Mouse (Mus musculus) hindbrain, embryonic 16.5 days (tissue): ENCODE results near the gene Kdm2a. TPM values are rescaled to one million over a fixed set of nuclear protein-coding genes. Genes with fewer than 3 reads are reported as not detected.

Experiments used
- ATAC-seq: fragments of 200-750 bp; cut with Nextera tagmentation; 2 replicates; pipeline ENCODE4 v1.8.0; 2017; ENCODE audit warnings: moderate TSS enrichment, moderate library complexity
- H3K27ac ChIP-seq: fragments of 300-500 bp; sonication (generic); 2 replicates; pipeline ENCODE4 v1.5.1; 2014; ENCODE audit warnings: low read depth, mild to moderate bottlenecking, control low read depth, low read length, moderate library complexity
- H3K27me3 ChIP-seq: fragments of 300-500 bp; sonication (generic); replicated peaks from 2 replicates; pipeline ENCODE4 v1.6.1; 2014; ENCODE audit warnings: low read length; ENCODE audit not compliant: control insufficient read depth, insufficient read depth
- H3K36me3 ChIP-seq: fragments of 300-500 bp; sonication (generic); 2 replicates; pipeline ENCODE4 v1.6.1; 2014; ENCODE audit warnings: mild to moderate bottlenecking, low read length, moderate library complexity, mixed read lengths; ENCODE audit not compliant: control insufficient read depth, insufficient read depth
- H3K4me1 ChIP-seq: fragments of 300-500 bp; sonication (generic); 2 replicates; pipeline ENCODE4 v1.6.1; 2014; ENCODE audit warnings: low read depth, low read length; ENCODE audit not compliant: control insufficient read depth, insufficient read depth
- H3K4me2 ChIP-seq: fragments of 300-500 bp; sonication (generic); 2 replicates; pipeline ENCODE4 v1.6.1; 2014; ENCODE audit warnings: mild to moderate bottlenecking, low read length, control low read depth, moderate library complexity
- H3K4me3 ChIP-seq: fragments of 300-500 bp; sonication (generic); 2 replicates; pipeline ENCODE4 v1.5.1; 2014; ENCODE audit warnings: mild to moderate bottlenecking, low read length, control low read depth, moderate library complexity
- H3K9ac ChIP-seq: fragments of 300-500 bp; sonication (generic); 2 replicates; pipeline ENCODE4 v1.6.1; 2014; ENCODE audit warnings: low read depth, mild to moderate bottlenecking, control low read depth, low read length, moderate library complexity
- H3K9me3 ChIP-seq: fragments of 300-500 bp; sonication (generic); 2 replicates; pipeline ENCODE4 v1.6.1; 2014; ENCODE audit warnings: mild to moderate bottlenecking, low read length, moderate library complexity; ENCODE audit not compliant: control insufficient read depth
- WGBS: fragments of 180-500 bp; shearing (Covaris S2); extraction: QIAGEN DNeasy Blood & Tissue Kit; methylation state at CpG from one replicate; pipeline ENCODE4 v1.1.7; 2014; 5-methylcytosine and 5-hydroxymethylcytosine counted together
- polyA plus RNA-seq: library from polyadenylated mRNA; unstranded; fragments of >200 nt; fragmentation: Nextera tagmentation; extraction: Ambion mirVana; gene quantifications from 2 replicates; pipeline ENCODE4 v1.2.1, GENCODE M21; 2015

Kdm2a gene
- polyA plus RNA-seq, 1 experiment from 2014 or later, result 29.8 TPM

DNA sequence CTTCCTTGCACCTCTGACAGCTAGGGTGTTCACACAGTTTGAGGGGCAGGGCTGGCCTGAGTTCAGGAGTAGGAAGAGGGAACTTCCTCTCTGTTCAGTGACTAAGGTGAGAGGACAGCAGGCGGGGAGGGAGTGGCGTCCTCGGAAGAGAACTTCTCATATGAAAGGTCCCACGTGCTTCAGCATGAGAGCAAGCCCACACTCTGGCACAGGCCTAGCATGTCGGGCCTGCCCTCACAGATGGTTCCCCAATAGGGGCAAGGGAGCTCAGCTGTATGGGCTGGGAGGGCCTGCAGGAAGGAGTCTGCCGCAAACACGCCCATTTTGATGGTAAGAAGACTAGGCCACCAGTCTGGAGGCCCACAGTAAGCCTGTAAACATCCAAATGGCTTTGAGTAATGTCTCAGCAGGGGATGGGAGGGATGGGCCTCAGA is 97.8 kb downstream of the Kdm2a start:
- Histone ChIP-seq H3K9ac (no peak overlapping the region), H3K9me3 (no peaks in the 10 kb centered on the region), H3K4me1 (peaks cover 49% of the 10 kb centered on the region), H3K27ac (no peak overlapping the region; the same call in 1 of the 2 replicates), H3K36me3 (no peaks in the 10 kb centered on the region), H3K4me2 (no peak overlapping the region), H3K27me3 (no peaks in the 10 kb centered on the region), H3K4me3 (no peak overlapping the region)
- ATAC-seq, result no peak
- WGBS, result 39% methylated on average over 7 of the region's 7 CpGs

DNA sequence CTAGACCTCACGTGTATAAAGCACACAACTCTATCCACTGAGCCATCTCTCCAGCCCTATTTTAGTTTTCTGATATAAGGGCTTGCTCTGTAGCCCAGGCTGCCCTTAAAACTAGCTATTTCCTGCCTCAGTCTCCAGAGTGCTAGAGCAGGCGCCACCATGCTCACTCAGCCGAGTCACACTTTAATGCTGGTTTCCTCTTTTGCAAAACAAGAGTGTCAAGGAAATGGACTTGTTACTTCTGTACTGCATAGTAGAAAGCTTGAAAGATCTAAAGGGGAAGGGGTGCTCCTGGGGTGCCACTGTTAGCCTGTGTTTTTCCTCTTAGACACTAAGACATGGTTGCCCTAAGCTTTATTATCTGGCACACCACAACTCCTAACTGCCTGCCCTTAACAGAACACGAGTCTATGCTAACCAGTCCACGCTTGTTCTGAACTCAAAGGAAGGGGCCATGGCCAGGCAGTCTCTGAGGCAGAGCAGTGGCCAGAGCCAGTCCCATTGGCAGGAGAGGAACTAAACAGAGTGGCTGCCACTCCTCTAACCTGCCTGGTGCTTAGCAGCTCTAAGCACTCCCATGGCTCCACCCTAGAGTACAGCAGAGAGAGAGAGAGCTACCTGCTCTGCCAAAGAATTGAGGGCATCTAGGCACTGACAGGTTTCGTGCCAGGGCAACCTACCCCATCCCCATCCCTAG is 98.4 kb downstream of the Kdm2a start:
- Histone ChIP-seq H3K27me3 (no peaks in the 10 kb centered on the region), H3K9ac (no peak overlapping the region), H3K36me3 (no peaks in the 10 kb centered on the region), H3K4me1 (peaks cover 45% of the 10 kb centered on the region), H3K27ac (no peak overlapping the region; the same call in 1 of the 2 replicates), H3K9me3 (no peaks in the 10 kb centered on the region), H3K4me3 (no peak overlapping the region), H3K4me2 (no peak overlapping the region)
- WGBS, result 80% methylated on average over 6 of the region's 6 CpGs
- ATAC-seq, result no peak

DNA sequence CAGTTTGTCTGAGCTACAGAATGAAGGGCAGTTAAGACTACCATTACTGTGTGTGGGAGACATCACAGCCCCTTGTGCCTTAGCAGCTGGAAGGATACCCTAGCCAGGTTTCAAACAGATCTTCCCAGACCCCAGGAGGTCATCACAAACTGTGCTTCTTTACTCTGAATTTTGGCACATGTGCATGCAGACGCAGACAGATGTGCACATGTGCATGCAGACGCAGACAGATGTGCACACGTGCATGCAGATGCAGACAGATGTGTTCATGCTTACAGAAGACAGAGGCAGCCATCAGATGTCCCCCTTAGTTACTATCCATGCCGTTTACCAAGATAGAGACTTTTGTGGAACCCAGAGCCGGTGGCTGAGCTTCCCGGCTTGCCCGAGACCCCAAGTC is 99.0 kb downstream of the Kdm2a start:
- Histone ChIP-seq H3K4me2 (no peak overlapping the region), H3K36me3 (no peaks in the 10 kb centered on the region), H3K27ac (no peak overlapping the region), H3K9me3 (no peaks in the 10 kb centered on the region), H3K4me1 (peaks cover 39% of the 10 kb centered on the region), H3K9ac (no peak overlapping the region), H3K27me3 (no peaks in the 10 kb centered on the region), H3K4me3 (no peak overlapping the region)
- 87% methylated on average over 7 of the region's 7 CpGs for WGBS
- ATAC-seq, result no peak

DNA sequence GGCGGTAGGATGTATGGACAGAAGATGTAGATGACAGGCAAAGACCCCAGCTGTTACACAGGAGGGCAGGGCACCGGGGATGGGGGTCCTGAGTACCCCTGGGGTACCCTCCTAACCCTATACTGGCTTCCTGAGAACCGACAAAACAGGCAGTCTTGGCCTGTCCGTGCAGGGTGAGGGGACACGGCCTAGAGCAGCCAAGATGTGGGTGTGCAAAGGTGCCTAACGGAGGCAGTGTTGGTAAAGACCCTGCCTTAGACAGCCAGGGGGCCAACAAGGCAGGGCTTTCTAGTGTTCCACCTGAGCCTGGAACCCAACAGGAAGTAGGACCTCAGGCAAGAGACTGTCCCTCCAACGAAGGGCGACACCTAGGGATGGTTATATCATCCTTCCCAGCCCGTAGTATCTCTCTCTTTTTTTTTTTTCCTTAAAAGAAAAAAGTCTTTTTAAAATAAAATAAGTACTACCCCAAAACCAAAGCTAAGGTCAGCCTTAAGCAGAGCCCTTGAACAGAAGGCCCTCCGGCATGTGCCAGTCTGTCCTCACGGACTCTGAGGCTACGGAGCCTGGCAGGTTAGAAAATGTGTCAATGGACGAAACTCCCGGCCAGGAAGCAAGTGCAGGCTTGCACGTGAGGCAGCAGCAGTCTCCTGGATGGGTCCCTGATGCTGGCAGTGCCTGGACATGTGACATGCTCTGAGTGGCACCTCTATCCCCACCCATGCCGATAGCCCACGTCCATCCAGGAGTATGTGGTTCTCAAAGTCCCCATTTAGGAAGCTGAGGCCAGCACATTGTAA is 99.6 kb downstream of the Kdm2a start:
- Histone ChIP-seq H3K4me3 (no peak overlapping the region), H3K4me2 (no peak overlapping the region), H3K27ac (no peak overlapping the region), H3K27me3 (no peaks in the 10 kb centered on the region), H3K36me3 (no peaks in the 10 kb centered on the region), H3K9ac (no peak overlapping the region), H3K4me1 (peaks cover 35% of the 10 kb centered on the region), H3K9me3 (no peaks in the 10 kb centered on the region)
- 90% methylated on average over 17 of the region's 17 CpGs for WGBS
- no peak for ATAC-seq

DNA sequence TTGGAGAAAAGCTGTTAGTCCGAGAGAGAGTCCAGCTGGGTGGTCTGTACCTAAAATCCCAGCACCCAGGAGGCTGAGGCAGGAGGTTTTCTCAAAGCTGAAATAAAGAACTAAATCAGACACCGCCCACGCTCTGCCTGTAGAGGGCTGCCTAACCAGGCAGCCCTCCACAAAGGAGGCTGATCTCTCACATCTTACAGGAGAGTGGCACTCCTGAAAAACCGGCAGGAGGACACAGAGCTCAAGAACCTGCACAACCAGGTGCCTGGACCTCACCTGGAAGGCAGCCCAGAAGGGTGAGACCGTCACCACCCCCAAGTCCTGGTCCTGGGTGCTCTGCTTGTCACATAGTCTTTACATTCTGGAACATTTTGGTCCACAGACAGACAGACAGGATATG is 100.2 kb downstream of the Kdm2a start:
- Histone ChIP-seq H3K4me2 (no peak overlapping the region), H3K9ac (no peak overlapping the region), H3K9me3 (no peaks in the 10 kb centered on the region), H3K27ac (no peak overlapping the region), H3K4me1 (peaks cover 29% of the 10 kb centered on the region), H3K36me3 (0 out of 2 replicates have a peak, but pooled peaks cover 2% of the 10 kb centered on the region), H3K4me3 (no peak overlapping the region), H3K27me3 (no peaks in the 10 kb centered on the region)
- no peak for ATAC-seq
- WGBS, result 86% methylated on average over 5 of the region's 5 CpGs

DNA sequence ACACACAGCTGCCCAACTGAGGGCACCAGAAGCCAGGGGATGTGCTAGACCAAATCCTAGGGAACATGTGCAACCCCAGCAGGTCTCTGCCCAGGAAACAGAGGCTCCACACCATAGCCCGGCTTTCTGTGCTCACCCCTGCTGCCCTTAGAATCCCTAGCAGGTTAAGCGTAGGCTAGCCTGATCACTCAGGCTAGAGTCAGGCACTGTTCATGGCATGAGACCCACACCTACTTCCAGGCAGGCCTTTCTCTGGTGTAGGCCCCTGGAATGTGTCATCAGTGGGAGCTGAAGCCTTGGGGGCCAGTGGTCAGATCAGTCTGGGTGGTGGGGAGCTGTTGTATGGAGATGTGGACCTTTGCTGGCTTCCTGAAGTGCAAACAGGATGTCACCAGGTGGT is 101.5 kb downstream of the Kdm2a start:
- WGBS, result 93% methylated on average over 2 of the region's 2 CpGs
- Histone ChIP-seq H3K4me3 (no peak overlapping the region), H3K4me2 (no peak overlapping the region), H3K9me3 (no peaks in the 10 kb centered on the region), H3K9ac (no peak overlapping the region), H3K27ac (no peak overlapping the region), H3K36me3 (peaks cover 14% of the 10 kb centered on the region), H3K27me3 (no peaks in the 10 kb centered on the region), H3K4me1 (peaks cover 16% of the 10 kb centered on the region)
- no peak for ATAC-seq

DNA sequence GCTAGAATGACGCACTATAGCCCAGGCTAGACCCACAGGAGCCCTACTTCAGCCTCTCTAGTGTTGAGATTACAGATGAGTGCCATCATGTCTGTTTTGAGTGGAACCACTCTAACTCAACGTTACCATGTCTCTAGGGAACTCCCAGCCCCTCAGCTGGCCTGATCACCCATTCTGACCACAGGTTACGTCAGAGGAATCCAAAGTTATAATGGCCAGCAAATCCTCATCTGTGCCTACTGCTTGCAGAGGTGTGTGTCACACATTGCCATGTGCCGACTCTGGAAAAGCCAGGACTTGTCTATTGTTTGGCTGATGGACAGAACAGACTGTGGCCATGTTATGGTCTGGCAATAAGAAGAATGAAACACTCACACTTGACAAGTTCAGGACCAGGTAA is 102.7 kb downstream of the Kdm2a start:
- Histone ChIP-seq H3K4me2 (no peak overlapping the region), H3K36me3 (peaks cover 25% of the 10 kb centered on the region), H3K4me1 (peaks cover 5% of the 10 kb centered on the region), H3K27ac (no peak overlapping the region), H3K4me3 (no peak overlapping the region), H3K27me3 (no peaks in the 10 kb centered on the region), H3K9ac (no peak overlapping the region), H3K9me3 (no peaks in the 10 kb centered on the region)
- 95% methylated on average over 4 of the region's 4 CpGs for WGBS
- no peak for ATAC-seq

DNA sequence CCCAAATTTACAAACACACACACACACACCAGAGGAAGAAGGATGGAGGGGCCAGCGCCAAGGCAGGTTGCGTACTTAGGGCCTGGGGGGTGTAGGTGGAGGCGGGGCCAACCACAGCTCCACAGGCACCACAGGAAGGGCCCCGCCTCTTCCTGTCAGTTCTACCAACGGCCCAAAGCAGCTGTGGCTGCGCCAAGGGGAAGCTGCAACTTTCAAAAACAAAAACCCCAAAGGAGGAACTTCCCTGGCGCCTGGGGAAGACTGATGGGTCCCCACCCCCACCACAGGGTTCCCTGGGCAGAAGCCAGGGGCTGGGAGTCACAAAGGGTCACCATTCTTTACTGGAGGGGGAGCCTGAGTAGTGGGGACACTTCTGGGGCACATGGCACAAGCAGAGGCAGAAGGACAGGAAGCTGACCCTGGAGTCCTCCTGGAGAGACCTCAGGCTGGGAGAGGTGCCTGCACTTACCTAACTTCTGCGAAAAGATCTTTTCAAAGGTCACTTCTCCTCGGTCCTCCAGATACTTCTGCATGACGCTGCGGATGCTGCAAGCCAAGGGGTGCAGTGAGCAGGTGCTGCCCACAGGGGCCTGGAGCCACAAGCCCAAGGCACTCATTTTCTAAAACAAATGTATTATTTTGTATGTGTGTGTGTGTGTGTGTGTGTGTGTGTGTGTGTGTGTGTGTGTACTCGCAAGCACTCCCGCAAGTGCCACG is 103.5 kb downstream of the Kdm2a start:
- H3K27me3 ChIP-seq, result no peaks in the 10 kb centered on the region
- H3K9ac ChIP-seq, result no peak overlapping the region
- H3K27ac ChIP-seq, result no peak overlapping the region
- no peak overlapping the region for H3K4me2 ChIP-seq
- H3K36me3 ChIP-seq, result peaks cover 34% of the 10 kb centered on the region
- no peaks in the 10 kb centered on the region for H3K9me3 ChIP-seq
- H3K4me3 ChIP-seq, result no peak overlapping the region
- 69% methylated on average over 14 of the region's 14 CpGs for WGBS
- no peak for ATAC-seq
- H3K4me1 ChIP-seq, result no peaks in the 10 kb centered on the region

DNA sequence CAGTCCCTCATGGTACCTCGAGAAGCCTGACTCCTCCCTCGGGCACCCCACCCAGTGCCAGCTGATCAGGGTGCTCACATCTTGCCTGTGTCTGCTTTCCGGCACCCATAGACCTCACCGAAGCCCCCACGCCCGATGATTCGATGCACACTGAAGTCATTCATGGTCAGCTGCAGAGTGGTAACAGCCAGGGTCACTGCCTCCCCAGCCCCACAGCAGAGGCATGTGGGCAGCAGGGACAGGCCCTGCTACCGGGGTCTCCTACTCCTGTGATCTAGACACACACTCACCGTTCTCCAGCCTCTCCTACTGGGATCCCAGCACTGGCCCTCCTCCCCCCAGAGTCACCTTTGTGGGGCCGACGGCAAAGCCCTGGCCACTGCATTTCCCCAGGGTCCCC is 106.9 kb downstream of the Kdm2a start:
- Histone ChIP-seq H3K4me3 (no peak overlapping the region), H3K27me3 (no peaks in the 10 kb centered on the region), H3K9ac (no peak overlapping the region), H3K4me1 (no peaks in the 10 kb centered on the region), H3K36me3 (peaks cover 57% of the 10 kb centered on the region), H3K9me3 (no peaks in the 10 kb centered on the region), H3K4me2 (no peak overlapping the region), H3K27ac (no peak overlapping the region)
- ATAC-seq, result no peak
- WGBS, result 85% methylated on average over 11 of the region's 11 CpGs
